Mouse (Mus musculus) gonadal fat pad, adult 2 months (tissue): ENCODE results near the gene Adamts5. TPM values are rescaled to one million over a fixed set of nuclear protein-coding genes. Genes with fewer than 3 reads are reported as not detected.

Source experiments
- DNase-seq: peaks from one replicate; pipeline ENCODE4 v3.0.0-alpha.2; 2012; ENCODE audit warnings: low read depth
- polyA plus RNA-seq: library from polyadenylated mRNA; depleted of rRNA; stranded (reverse); fragments of >200 nt; gene quantifications from 2 replicates; pipeline ENCODE4 v1.2.3, GENCODE M21; 2012; rRNA removed

Adamts5 gene
- polyA plus RNA-seq, 1 experiment: 32.2 TPM

GRCm38 (mm10) chr16:85822330-85822916 is 79.2 kb downstream of the Adamts5 start:
- DNase-seq: no peak

GRCm38 (mm10) chr16:85819808-85820458 is 81.7 kb downstream of the Adamts5 start:
- no peak for DNase-seq

GRCm38 (mm10) chr16:85814116-85814515 is 87.5 kb downstream of the Adamts5 start:
- no peak for DNase-seq

- DNase-seq: no peak
Measured at GRCm38 (mm10) chr16:85807626-85808025, 94.0 kb downstream of the Adamts5 start.

GRCm38 (mm10) chr16:85807072-85807471 is 94.6 kb downstream of the Adamts5 start:
- DNase-seq: no peak

Other genes starting within 250 kb of the Adamts5 start
- 32.9 and 39.2 TPM in 2 replicates for gene Adamts1, start 98.7 kb downstream of the Adamts5 start, polyA plus RNA-seq